Mouse (Mus musculus) leukemia stem cell, adult 10-12 weeks (primary cell): ENCODE measurements around the gene Mgarp. TPM values are rescaled to one million over a fixed set of nuclear protein-coding genes. Genes with fewer than 3 reads are reported as not detected.

Source experiments
- polyA plus RNA-seq: library from polyadenylated mRNA; stranded (reverse); fragments of >175 nt; gene quantifications from 2 replicates; pipeline ENCODE4 v1.2.3, GENCODE M21; 2012; ENCODE audit warnings: low replicate concordance

Gene Mgarp
- 0.15 and 0.16 TPM in 2 replicates for polyA plus RNA-seq

GRCm38 (mm10) chr3:51396219-51397068, at the start of gene Mgarp:
Mgarp (minus strand) TSS chr3:51396738.

GRCm38 (mm10) chr3:51415098-51416072, 18.8 kb upstream of the Mgarp start, which contains the start of gene Naa15:
Naa15 (plus strand) TSS chr3:51415148.

GRCm38 (mm10) chr3:51408561-51409183, 12.1 kb upstream of the Mgarp start, which contains the start of gene Ndufc1:
Ndufc1 (minus strand) TSS chr3:51408988.

DNA sequence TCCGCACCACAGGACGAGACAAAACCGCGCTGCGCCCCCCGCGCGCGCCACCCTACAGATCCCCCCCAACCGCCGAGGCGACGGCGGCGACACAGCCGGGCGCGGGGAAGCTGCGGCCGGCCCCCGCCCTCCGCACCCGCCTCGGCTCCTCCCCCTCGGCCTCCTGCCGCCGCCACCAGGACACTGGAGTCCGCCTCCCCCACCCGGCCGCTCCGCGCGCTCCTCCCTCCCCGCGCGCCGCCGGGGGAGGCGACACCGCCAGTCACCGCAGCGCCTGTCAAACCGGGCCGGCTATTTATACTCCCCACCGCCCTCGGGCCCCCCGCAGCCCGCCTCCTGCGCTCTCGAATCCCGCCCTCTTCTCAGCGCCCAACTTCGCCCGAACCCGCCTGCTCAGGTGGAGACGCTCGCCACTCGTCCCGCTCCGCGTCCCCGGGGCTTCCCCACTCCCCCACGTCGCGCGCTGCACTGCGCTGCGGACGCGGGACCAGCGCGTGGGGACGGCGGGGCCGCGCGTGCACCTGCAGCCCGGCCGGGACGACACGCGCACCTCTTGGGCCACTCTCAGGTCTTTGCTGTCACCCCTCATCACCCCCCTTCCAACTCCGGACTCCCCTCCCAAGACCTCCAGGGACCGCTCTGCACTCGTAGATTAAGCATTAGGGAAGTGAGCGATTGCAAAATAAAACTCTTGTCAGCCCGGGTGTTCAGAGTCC, 55.8 kb downstream of the Mgarp start, which contains the start of gene Elf2:
Elf2 (minus strand) TSS at position 112 of the 716 bp plus-strand sequence.

Other genes with a start within 250 kb of the Mgarp start
- gene Noct, start 172.3 kb downstream of the Mgarp start, polyA plus RNA-seq: 21.2 and 37.3 TPM in 2 replicates
- gene Elf2, start 56.1 kb downstream of the Mgarp start, polyA plus RNA-seq: 11.9 and 21.0 TPM in 2 replicates
- 0.34 and 42.5 TPM in 2 replicates for gene Ndufc1, start 12.2 kb upstream of the Mgarp start, polyA plus RNA-seq
- gene Naa15, start 18.4 kb upstream of the Mgarp start, polyA plus RNA-seq: 7.2 and 7.7 TPM in 2 replicates
- 1.4 and 4.7 TPM in 2 replicates for gene Rab33b, start 87.2 kb upstream of the Mgarp start, polyA plus RNA-seq
- gene Setd7, start 164.1 kb upstream of the Mgarp start, polyA plus RNA-seq: 2.6 and 5.5 TPM in 2 replicates